Mouse (Mus musculus) erythroblast, embryonic 14.5 days (primary cell): ENCODE measurements at regions not wholly inside any gene's neighbourhood (a gene's known extent, or its start where the extent isn't known, plus 50 kb on each side); places are given as distances from the start of the nearest gene placed in this dataset.

ENCODE experiments used
- GATA1 ChIP-seq: IDR thresholded peaks from 2 replicates; pipeline ENCODE4 v1.6.1; 2012; ENCODE audit warnings: low read length, inconsistent platforms, mixed read lengths
- TAL1 ChIP-seq: IDR thresholded peaks from 3 replicates; pipeline ENCODE4 v1.6.1; 2012; ENCODE audit warnings: low read length, inconsistent platforms, mixed read lengths

DNA sequence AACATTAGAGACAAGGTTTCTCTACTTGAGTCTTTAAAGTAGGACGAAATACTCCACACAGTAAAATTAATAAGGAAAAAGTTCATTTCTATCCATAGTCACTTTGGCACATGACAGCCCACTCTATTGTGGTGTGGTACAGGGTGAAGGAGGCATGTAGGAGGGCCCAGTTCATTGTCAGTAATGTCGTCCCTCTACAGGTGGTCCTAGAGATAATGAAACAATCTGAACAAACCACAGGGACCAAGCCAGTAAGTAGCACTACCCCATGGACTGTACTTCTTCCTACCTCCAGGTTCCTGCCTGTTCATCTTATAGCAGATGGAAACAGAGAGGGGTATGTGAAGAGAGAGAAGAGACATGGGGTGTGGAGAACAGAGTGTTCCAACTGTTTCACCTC is 102.1 kb upstream of the Mtap start:
- TF ChIP-seq GATA1: no peak
- no peak for TF ChIP-seq TAL1
